Mouse (Mus musculus) layer of hippocampus, postnatal 14 days (tissue): ENCODE measurements around the gene Abraxas1. TPM values are rescaled to one million over a fixed set of nuclear protein-coding genes. Genes with fewer than 3 reads are reported as not detected.

Experiments used
- DNase-seq, 2 experiments: peaks; one replicate each; pipeline ENCODE4 v3.0.0; 2021 to 2022; ENCODE audit warnings: low spot score in 2 of 2, mixed read lengths in 1 of 2
- long read RNA-seq, 2 experiments: library from polyadenylated mRNA; stranded (forward); transcript quantifications; one replicate each; pipeline ENCODE4 v2.0.0; 2021
- total RNA-seq, 2 experiments: library from RNA; stranded (reverse); gene quantifications; 2 replicates each; pipeline ENCODE4 v1.2.3; 2021

Abraxas1 gene
- 1 to 10 TPM; 6.4 to 7.5 TPM for total RNA-seq
- long read RNA-seq, experiment 1, partial matches to known transcripts, result 0 of 2 reads
- long read RNA-seq, experiment 1, other reads (novel, unspliced or antisense), result 2 of 2 reads
- long read RNA-seq, experiment 2, partial matches to known transcripts, result 0 of 3 reads
- long read RNA-seq, experiment 2, other reads (novel, unspliced or antisense), result 1 of 3 reads

- DNase-seq, result peak; percentile 72 to 84
These were observed at the start of gene Abraxas1 for GRCm38 (mm10) chr5:100820483-100821184. Abraxas1 (minus strand) TSS chr5:100820965.

DNA sequence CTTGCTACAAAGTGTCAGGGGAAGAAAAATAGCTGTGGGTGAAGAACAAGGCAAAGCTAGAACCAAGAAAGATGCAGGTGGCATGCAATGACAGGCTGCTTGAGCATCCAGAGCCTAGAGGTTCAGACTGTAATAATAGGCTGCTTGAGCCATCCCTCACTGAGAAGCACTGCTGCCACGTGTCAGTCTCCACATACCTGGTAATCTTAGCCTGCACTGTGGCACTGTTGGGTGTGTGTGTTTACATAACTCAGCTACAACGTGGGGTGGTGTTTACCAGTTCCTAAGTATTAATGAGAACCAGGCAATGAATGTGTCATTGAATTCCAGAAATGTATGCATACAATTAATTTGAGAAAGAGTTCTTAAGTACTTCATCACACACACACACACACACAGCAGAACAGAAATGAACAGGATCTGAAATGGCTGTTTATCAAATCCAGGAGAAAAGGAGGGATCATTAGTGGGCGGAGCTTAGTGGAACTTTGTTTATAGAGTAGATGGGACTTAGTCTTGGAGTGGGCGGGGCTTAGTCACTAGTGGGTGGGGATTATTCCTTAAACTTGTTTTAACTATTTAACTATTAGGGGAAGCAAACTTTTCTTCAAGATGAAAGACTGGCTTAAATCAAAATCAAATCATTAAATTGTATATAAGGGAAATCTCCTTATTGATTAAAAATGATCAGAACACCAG is 48.6 kb upstream of the Abraxas1 start:
- DNase-seq, result no peak

- DNase-seq, result peak; percentile 17 to 47
These were observed 45.4 kb upstream of the Abraxas1 start for GRCm38 (mm10) chr5:100866183-100866582.

- DNase-seq, result no peak
These were observed 43.7 kb upstream of the Abraxas1 start for GRCm38 (mm10) chr5:100864438-100864837.

- DNase-seq, result no peak
These were observed 42.3 kb upstream of the Abraxas1 start for GRCm38 (mm10) chr5:100863091-100863490.

DNA sequence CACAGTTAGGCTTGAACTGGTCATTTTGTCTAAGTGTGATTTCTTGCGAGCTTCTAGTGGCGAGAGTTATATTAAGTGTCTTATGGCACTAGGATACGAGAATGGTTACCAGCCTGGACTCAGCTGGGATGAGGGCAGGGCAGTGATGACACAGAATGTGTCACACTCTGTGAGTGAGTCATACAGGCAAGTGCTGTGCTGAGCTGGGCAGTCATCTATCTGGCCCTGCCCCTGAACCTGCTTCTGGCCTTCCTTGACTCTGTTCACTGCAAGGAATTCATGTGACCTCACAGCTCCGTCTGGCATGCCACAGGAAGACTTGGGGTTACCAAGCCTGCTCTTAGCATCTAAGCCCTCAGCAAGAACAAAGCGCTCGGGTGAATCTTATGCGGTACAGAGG is 41.0 kb upstream of the Abraxas1 start:
- DNase-seq, result no peak

DNA sequence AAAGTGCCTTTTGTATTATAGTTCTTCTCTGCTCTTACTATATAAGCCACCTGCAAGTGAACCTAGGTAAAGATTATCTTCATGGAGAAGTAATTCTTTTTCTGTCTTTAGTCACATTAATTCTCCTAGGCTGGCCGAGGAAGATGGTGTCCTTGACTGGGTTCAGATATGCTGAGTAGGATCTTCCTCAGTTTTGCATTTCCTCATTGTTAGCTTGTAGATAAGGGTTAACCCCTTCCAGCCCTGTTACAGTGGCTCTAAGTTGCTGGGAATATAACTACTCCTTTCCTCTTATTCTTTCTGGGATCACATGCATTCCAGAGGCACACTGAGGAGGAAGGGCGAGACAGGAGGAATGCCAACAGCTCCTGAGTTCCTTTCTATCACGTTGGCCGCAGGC is 40.4 kb upstream of the Abraxas1 start:
- DNase-seq, result no peak

DNA sequence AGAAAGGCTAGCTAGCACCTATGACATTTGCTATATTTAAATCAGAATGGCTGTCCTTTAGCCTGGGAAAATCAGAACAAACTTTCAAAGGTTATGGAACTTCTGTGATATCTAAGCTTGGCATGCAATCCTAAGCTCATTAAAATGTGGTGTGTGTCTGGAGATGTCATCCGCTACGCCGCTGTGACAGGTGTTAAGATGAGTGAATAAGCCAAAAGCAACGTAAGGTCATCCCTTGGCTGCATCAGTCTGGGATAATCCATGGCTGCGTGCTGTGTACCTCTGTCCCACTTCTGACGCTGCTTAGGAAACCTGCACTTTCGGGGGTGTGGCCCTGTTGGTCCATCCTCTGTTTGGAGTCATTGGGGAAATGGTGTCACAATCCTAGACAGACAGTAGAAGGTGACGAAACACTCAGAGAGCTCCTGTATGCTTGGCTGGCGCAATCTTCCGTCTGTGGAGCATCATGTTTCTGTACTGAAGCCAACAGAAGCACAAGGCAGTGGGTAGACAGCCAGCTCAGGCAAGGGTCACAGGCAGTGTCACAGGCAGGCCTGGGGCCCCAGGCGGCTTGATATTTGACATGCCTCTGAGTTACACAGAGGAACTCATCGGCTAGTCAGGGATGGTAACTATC is 39.8 kb upstream of the Abraxas1 start:
- DNase-seq, result no peak

DNA sequence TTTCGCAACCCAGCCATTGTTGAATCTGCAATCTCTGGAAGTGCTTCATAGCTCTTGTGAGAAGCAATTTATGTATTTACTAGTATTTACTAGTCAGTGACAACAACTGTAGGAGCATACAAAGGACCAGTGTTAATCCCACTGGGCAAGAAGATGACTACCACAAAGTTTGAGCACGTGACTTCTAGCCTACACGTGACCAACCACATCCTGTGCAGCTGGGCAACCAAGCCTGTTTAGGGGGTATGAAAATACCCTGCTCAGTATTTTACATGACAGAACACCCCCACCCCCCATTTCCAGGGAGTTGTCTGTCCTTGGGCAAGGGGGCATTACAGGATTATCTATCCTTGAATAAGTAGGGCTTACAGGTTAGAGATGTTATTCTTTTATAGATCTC is 35.8 kb upstream of the Abraxas1 start:
- no peak for DNase-seq

DNA sequence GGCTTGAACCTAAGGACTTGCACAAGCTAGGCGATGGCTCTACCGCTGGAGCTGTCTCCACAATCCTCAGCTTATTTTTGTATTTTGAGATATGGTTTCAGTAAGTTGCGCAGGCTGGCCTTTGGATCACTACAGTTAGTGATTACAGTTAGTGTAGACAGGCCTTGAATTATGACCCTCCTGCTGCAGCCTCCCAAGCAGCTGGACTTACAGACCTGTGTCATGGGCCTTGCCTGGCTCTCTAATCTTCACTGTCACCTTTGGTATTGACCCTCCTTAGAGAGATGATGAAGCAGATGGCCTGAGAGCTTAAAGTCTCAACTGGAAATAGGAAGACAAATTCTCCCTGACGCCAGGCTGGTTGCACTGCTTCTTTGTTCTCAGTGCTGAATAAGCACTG is 33.2 kb upstream of the Abraxas1 start:
- no peak for DNase-seq

GRCm38 (mm10) chr5:100847143-100847542 is 26.4 kb upstream of the Abraxas1 start:
- DNase-seq, result no peak

- DNase-seq, result no peak
These were observed 25.8 kb upstream of the Abraxas1 start for GRCm38 (mm10) chr5:100846599-100846920.

GRCm38 (mm10) chr5:100845848-100846598 is 25.3 kb upstream of the Abraxas1 start:
- DNase-seq, result peak in 1 of 2 experiments; percentile 36

- peak in 1 of 2 experiments; percentile 6 for DNase-seq
These were observed 24.7 kb upstream of the Abraxas1 start, which contains the start of gene Gpat3 for GRCm38 (mm10) chr5:100845485-100845847. Gpat3 (plus strand) TSS chr5:100845713.

DNA sequence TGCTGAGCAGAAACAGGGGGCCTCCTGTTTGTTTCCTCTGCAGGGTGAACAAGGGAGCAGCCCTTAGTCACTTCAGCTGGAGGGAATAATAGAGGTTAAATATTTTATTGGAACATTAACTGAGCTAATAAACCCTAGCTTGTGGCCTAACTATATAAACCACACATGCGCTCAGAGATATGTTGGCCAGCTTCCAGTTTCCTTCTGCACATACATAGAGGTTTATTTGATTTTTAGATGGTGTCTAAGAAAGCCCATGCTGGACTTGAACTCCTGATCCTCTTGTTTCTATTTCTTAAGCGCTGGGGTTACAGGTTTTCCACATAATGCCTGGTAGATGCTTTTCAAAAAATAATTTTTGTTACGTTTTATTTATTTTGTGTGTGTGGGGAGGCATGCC is 23.7 kb upstream of the Abraxas1 start:
- no peak for DNase-seq

DNA sequence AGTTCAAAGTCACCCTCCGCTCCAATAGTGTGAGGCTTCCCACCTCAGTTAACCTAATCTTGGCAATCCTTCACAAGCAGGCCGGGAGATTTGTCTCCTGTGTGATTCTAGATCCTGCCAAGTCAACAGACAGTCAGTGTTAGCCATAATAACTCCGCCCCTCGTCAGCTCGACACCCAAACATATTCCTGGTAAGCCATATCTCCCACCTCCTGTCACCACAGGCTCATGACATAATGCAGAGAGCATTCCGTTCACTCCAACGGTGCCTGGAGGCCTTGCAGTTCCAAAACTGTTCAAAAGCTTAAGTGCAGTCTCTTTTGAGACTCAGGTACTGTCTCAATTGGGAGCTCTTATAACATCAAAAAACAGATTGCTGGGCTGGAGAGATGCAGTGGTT is 17.1 kb upstream of the Abraxas1 start:
- DNase-seq, result no peak

GRCm38 (mm10) chr5:100835862-100836538 is 15.2 kb upstream of the Abraxas1 start:
- no peak for DNase-seq

DNA sequence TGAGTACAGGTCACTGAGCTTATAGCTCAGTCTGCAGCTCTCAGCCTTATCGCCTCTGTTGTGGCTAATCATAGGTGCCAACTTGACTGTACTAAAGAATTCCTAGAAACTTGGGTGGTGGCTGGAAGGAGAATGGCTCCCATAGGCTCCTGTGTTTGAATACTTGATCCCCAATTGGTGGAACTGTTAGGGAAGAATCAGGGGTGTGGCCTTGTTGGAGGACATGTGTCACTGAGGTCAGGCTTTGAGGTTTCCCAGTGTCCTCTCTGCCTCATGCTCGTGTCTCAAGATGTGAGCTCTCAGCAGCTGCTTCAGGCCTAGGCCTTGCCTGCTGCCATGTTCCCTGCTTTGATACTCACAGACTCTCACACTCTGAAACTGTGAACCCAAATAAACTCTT is 13.1 kb upstream of the Abraxas1 start:
- no peak for DNase-seq

DNA sequence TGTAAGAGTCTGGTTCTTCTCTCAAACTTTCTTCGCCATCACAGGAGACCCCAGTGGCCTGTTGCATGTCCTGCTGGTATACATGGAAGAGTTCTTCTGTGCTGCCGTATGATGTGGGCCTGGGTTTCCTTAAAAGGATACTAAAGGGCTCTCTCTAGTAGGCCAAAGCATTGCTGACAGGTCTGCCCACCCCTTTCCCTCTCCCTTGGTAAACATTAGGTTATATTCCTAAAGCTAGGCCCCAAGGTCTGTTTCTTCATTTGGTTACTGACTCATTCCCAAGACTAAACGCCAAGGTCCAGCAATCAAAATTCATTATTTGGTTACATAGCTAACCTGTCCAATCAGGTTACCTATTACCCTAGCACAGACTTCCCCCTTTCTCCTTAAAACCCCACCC is 11.9 kb upstream of the Abraxas1 start:
- no peak for DNase-seq

DNA sequence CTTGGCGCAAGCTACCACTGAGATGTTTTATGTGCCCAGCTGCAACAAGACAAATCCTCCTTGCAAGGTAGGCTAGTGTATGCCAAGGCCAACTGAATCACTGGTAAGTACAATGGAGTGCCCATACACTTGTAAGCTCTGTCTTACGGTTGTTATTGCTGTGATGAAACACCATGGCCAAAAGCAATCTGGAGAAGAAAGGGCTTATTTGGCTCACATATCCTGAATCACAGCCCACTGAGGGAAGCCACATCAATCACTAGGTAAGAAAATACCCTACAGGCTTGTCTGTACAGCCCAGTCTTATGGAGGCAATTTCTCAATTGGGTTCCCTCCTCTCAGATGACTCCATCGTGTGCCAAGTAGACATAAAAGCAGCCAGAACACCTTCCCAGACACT is 7.9 kb upstream of the Abraxas1 start:
- DNase-seq, result no peak

DNA sequence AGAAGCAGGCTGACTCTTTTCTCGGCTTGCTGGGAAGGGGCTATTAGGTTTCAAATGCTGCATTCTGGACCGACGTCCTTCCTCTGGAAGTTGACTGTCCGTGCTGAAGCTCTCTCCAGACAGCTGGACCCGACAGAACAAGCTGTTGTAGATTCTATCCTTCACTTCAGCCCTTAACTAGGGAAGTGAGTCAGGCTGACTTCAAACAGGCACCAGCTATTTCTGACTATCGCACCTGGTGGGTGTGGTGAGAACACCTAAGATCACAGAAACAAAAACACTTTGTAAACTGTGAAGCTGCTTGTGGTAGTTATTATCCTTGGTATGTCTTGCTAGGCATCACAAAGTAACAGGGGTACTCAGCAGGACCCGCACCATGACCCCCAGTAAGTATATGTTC is 5.8 kb upstream of the Abraxas1 start:
- no peak for DNase-seq
